Mouse (Mus musculus): ENCODE measurements around the gene Armh3.

- TF ChIP-seq CTCF (IDR thresholded peaks at IDR 0.05; ENCODE audit: extremely low read depth, insufficient read depth, low read length), result no peak
- 0 out of 2 replicates have a peak, but pooled peaks have one; percentile 39 for TF ChIP-seq POLR2A (IDR thresholded peaks at IDR 0.05; ENCODE audit: extremely low read depth, insufficient read depth, low read length)
Measured at GRCm38 (mm10) chr19:46003371-46004226, 5.3 kb upstream of the Armh3 start, which contains the start of gene Hps6.

All from cortical plate, adult 2 months (tissue).